Mouse (Mus musculus): ENCODE results near the gene Abca7.

DNA sequence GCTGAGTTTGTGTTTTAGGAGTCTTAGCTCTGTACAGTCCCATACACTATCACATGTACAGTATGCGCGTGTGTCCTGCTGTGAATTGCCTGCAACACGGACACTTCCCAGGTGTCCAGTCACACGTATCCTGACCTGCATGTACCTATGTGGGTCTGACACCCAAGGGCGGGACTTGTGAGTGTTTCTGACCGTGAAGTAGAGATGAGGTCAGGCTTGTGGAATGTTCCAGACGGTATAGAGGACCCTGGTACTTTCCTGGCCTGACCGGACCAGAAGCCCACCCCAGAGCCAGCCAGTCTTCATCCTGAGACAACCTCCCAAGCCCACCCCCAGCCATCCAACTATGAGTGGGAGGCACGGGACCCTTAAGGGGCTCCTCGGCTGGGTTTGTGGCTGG is 19.3 kb downstream of the Abca7 start:
- TF ChIP-seq CTCF (IDR thresholded peaks at IDR 0.05; ENCODE audit: low read depth, low read length) = no peak
- no peak for TF ChIP-seq GATA1 (IDR thresholded peaks at IDR 0.05; ENCODE audit: borderline replicate concordance, low read length)
- TF ChIP-seq TAL1 (conservative IDR thresholded peaks at IDR 0.05; ENCODE audit: low read depth, low read length) = no peak
- TF ChIP-seq POLR2AphosphoS5 (IDR thresholded peaks at IDR 0.05; ENCODE audit: insufficient replicate concordance, low read depth, low read length) = no peak

Data from G1E (cell line).